Mouse (Mus musculus): ENCODE results near the gene Glrb.

GRCm38 (mm10) chr3:80839845-80840244, 73.6 kb downstream of the Glrb start:
- no peak for TF ChIP-seq GATA1 (IDR thresholded peaks at IDR 0.05; ENCODE audit: borderline replicate concordance, low read length)
- no peak for TF ChIP-seq FLI1 (IDR thresholded peaks at IDR 0.05; ENCODE audit: low read length)

Data from megakaryocyte, embryonic 14.5 days (primary cell).